Mouse (Mus musculus): ENCODE results near the gene Zdhhc20.
"Not testable (repeated sequence)": the region's sequence is repeated elsewhere in the genome, so short reads cannot be mapped to it uniquely, and the experiment has no call there.

Gene Zdhhc20

GRCm38 (mm10) chr14:57890011-57890842, at the start of gene Zdhhc20:
TSS of gene Zdhhc20 (minus strand) at chr14:57890276.
- peak; percentile 97 for DNase-seq

- no peak for DNase-seq
These were observed 47.2 kb upstream of the Zdhhc20 start for GRCm38 (mm10) chr14:57937297-57937696.

GRCm38 (mm10) chr14:57934666-57935065, 44.6 kb upstream of the Zdhhc20 start:
- DNase-seq, result no peak

- no peak for DNase-seq
These were observed 43.5 kb upstream of the Zdhhc20 start for GRCm38 (mm10) chr14:57933608-57934007.

GRCm38 (mm10) chr14:57932881-57933443, 42.9 kb upstream of the Zdhhc20 start:
- no peak for DNase-seq

GRCm38 (mm10) chr14:57921428-57922131, 31.5 kb upstream of the Zdhhc20 start:
- no peak for DNase-seq

- DNase-seq, result no peak
These were observed 30.7 kb upstream of the Zdhhc20 start for GRCm38 (mm10) chr14:57920568-57921310.

GRCm38 (mm10) chr14:57919148-57919875, 29.2 kb upstream of the Zdhhc20 start:
- DNase-seq, result no peak

- DNase-seq, result no peak
These were observed 25.3 kb upstream of the Zdhhc20 start for GRCm38 (mm10) chr14:57915341-57915740.

- not testable (repeated sequence) for DNase-seq
These were observed 22.3 kb upstream of the Zdhhc20 start for GRCm38 (mm10) chr14:57912211-57913007.

- not testable (repeated sequence) for DNase-seq
These were observed 21.7 kb upstream of the Zdhhc20 start for GRCm38 (mm10) chr14:57911787-57912186.

GRCm38 (mm10) chr14:57911316-57911715, 21.2 kb upstream of the Zdhhc20 start:
- no peak for DNase-seq

GRCm38 (mm10) chr14:57910501-57911068, 20.5 kb upstream of the Zdhhc20 start:
- DNase-seq, result peak; percentile 83 to 84

GRCm38 (mm10) chr14:57909297-57909696, 19.2 kb upstream of the Zdhhc20 start:
- no peak for DNase-seq

GRCm38 (mm10) chr14:57908431-57908830, 18.4 kb upstream of the Zdhhc20 start:
- peak; percentile 43 to 53 for DNase-seq

GRCm38 (mm10) chr14:57901998-57902397, 11.9 kb upstream of the Zdhhc20 start:
- no peak for DNase-seq

GRCm38 (mm10) chr14:57896882-57897281, 6.8 kb upstream of the Zdhhc20 start:
- no peak for DNase-seq

- DNase-seq, result not testable (repeated sequence)
These were observed 6.2 kb upstream of the Zdhhc20 start for GRCm38 (mm10) chr14:57896088-57896871.

- DNase-seq, result no peak
These were observed 4.3 kb upstream of the Zdhhc20 start for GRCm38 (mm10) chr14:57894346-57894745.

- no peak for DNase-seq
These were observed 2.9 kb upstream of the Zdhhc20 start for GRCm38 (mm10) chr14:57892961-57893360.

All from thymus, postnatal 36 days (tissue).